Mouse (Mus musculus) T-cell, adult 2 months (primary cell): ENCODE results near the gene Os9.
"Not testable (repeated sequence)": the region's sequence is repeated elsewhere in the genome, so short reads cannot be mapped to it uniquely, and the experiment has no call there.

Source experiments
- DNase-seq: peaks from one replicate; pipeline ENCODE4 v3.0.0; 2022; ENCODE audit warnings: low spot score

Os9 gene

GRCm38 (mm10) chr10:127145303-127145702 is 24.4 kb upstream of the Os9 start:
- peak; percentile 44 for DNase-seq

- no peak for DNase-seq
Measured at GRCm38 (mm10) chr10:127144536-127144935, 23.6 kb upstream of the Os9 start.

GRCm38 (mm10) chr10:127143228-127143627 is 22.3 kb upstream of the Os9 start:
- no peak for DNase-seq

- peak; percentile 91 for DNase-seq
Measured at GRCm38 (mm10) chr10:127141500-127141899, 20.6 kb upstream of the Os9 start.

DNA sequence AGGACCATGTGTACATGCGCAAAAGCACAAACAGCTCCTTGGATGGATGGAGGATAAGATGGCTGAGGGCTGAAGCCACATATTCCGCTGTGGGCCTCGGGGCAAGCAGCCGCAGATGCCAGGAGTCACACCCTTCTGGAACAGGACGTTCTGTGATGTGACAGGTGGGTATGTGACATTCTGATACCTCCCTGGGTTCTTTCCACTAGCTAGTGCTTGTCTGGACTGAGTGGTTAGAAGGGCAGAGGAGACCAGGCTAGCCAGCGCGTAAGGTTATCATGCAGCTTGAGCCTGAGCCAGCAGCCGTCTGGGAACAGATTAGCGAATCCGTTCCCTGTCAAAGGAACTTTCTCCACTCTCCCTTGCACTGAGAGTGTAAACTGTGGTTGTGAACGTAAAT is 20.0 kb upstream of the Os9 start:
- DNase-seq, result no peak

DNA sequence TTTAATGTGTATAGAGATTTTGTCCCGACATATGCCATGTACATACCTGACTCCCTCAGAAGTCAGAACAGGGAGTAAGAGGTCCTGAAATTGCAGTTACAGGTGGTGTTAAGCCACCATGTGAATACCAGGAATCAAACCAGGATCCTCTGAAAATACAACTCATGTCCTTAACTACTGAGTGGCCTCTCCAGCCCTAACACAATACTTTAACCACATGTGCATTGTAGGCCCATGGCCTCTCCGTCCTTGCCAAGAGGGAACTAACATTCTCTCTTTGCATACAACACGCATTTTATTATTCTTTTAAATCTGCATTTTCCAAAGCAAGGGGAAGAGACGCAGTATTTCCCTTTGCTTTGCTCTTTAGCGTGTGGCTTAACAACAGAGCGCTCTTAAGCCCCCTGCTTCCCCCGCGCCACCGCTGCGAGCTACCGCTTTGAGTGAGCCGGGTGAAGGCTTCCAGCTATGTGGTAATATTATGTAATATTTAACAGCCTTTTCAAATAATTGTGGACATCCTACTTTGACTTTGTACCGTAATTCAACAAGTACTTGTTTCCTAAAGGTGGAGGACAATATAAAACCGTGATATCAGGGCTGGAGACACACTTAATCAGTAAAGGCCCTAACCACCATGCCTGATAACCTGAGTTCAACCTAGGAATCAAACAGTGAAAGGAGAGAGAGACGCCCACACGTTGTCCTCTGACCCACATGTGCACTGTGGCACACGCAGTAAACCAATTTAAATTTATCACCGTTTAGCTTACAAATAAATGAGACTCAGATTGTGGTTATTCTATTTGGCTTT is 17.6 kb upstream of the Os9 start:
- DNase-seq, result no peak

- no peak for DNase-seq
Measured at GRCm38 (mm10) chr10:127137896-127138295, 17.0 kb upstream of the Os9 start.

DNA sequence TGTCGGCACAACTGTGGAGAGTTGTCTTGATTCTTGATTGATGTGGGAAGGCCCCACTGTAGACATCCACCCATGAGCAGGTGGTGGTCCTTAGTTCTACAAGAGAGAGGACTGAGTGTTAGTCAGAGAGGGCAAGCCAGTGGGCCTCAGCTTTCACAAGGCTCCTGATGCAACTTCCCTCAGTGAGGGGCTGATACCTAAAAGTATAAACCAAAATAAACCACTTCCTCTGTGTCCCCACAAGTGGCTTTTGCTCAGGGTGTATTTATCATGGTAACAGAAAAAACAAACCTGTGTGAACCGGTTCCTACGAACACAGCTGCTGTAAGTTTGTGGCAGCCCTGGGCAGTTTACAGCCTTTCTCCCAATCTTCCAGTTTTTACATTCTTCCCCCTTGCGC is 15.6 kb upstream of the Os9 start:
- DNase-seq, result peak; percentile 86

GRCm38 (mm10) chr10:127135118-127135836 is 14.3 kb upstream of the Os9 start:
- DNase-seq, result peak; percentile 86

GRCm38 (mm10) chr10:127134394-127135035 is 13.6 kb upstream of the Os9 start:
- not testable (repeated sequence) for DNase-seq

GRCm38 (mm10) chr10:127132469-127132868 is 11.5 kb upstream of the Os9 start:
- DNase-seq, result no peak

DNA sequence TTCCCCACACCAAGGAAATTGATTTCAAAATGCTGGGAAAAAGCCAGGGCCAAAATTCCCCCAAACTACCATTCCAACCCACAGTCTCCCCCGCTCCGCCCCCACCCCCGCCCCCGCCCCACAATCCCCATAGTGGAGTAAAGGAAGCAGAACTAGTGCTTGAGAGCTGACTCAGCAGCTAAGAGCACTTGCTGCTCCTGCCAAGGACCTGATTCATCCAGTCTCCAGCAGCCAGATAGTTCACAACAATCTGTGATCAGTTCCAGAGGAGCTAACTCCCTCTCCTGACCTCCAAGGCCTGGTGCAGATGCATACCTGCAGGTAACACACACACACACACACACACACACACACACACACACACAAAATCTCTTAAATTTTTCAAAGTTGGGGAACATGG is 8.5 kb upstream of the Os9 start:
- DNase-seq, result no peak

DNA sequence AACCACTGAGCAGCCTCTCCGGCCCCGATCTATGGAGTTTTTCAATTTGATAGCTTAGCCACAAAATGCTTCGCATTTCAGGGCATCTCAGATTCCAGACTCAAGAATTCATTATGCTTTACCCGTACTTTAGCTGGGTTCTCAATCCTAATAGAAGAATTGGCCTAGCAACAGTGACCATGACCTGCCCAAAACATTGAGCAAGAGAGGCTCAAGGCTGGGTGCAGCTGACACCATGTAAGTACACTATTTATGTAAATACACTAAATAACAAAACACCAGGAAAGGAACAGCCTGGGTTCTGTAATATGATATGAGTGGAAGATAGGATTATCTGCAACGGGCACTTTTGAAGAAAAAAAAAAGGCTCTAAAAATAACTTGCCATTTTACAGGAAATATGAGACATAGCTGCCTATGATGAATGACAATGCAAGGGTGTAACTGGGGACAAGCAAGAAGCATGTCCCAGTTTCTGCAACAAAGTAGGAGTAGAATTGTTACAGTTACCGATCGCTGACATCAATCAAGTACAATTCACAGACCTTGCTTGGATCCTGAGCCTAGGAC is 6.9 kb upstream of the Os9 start:
- DNase-seq, result no peak

- no peak for DNase-seq
Measured at GRCm38 (mm10) chr10:127126579-127126978, 5.6 kb upstream of the Os9 start.

DNA sequence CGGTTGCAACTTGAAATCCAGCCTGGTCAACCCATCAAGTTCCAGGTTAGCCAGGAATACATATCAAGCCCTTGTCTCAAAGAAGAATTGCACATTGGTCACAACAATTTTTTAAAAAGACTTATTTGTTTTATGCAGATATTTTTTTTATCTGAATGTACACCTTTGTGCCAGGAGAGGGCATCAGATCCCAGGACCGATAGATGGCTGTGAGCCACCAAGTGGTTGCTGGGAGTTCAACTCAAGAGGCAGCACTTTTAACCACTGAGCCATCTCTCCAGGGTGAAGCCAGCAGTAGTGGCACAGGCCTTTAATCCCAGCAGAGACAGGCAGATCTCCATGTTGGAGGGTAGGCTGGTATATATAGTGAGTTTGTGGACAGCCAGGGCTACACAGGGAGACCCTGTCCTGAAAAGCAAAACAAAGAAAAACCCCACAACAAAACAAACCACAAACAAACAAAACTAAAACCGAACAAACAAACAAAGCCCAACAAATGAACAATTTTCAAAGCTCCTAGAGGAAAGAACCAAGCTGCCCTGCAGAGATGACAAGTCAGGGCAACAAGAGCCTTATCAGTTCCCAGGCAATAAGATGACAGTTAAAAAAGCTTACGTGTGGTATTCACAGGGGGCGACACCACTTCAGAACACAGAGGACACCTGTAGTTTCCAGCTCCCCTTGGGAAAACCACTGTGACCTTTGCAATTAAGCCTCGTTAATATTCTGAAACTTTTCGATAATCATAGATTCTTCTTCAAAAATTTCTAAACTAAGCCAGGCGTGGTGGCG is 4.5 kb upstream of the Os9 start:
- DNase-seq, result peak; percentile 77

DNA sequence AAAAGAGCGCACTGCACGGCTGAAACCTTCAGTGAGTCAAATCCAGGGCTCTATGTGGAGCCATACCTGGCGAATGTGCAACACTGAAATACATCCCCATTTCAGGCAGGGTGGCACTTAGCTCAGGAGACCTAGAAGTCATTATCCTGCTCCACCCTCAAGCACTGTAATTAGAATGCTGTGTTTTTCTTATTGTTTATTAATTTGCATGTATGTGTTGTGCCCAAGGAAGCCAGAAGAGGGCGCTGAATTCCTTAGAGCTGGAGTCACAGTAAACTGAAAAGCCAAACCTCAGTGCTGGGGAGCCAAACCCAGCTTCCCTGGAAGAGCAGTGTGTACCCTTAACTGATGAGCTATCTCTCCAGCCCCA is 2.5 kb upstream of the Os9 start:
- peak; percentile 73 for DNase-seq

DNA sequence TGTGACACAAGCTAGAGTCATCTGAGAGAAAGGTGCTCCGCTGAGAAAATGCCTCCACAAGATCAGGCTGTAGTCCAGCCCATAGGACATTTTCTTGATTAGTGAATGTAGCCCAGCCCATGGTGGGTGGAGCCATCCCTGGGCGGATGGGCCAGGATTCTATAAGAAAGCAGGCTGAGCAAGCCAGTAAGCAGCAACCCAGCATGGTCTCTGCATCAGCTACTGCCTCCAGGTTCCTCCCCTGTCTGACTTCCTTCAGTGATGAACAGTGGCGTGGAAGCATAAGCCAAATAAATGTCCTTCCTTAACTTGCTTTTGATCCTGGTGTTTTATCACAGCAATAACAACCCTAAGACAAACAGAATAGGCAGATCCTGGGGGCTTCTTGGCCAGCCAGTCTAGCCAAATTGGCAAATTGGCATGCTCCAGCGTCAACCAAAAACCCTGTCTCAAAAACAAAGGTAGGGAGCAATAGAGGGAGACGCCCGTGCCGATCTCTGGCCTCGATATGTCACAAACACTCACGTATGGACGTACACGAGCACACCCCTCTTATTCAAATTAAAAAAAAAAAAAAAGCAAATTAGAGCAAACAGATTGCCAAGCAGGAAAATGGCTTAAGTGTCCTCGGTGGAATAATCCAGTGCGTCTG is 2.0 kb upstream of the Os9 start:
- no peak for DNase-seq

- no peak for DNase-seq
Measured at GRCm38 (mm10) chr10:127122018-127122417, 1.1 kb upstream of the Os9 start.

- DNase-seq, result no peak
Measured at GRCm38 (mm10) chr10:127120301-127121065, 448 bp downstream of the Os9 start.

- no peak for DNase-seq
Measured at GRCm38 (mm10) chr10:127119229-127119628, 1.7 kb downstream of the Os9 start.

GRCm38 (mm10) chr10:127118470-127118869 is 2.5 kb downstream of the Os9 start:
- no peak for DNase-seq
